Mouse (Mus musculus): ENCODE data around the gene Atad3a. TPM values are rescaled to one million over a fixed set of nuclear protein-coding genes. Genes with fewer than 3 reads are reported as not detected.

The Atad3a gene
- polyA plus RNA-seq, 1 experiment: 78.2 TPM

DNA sequence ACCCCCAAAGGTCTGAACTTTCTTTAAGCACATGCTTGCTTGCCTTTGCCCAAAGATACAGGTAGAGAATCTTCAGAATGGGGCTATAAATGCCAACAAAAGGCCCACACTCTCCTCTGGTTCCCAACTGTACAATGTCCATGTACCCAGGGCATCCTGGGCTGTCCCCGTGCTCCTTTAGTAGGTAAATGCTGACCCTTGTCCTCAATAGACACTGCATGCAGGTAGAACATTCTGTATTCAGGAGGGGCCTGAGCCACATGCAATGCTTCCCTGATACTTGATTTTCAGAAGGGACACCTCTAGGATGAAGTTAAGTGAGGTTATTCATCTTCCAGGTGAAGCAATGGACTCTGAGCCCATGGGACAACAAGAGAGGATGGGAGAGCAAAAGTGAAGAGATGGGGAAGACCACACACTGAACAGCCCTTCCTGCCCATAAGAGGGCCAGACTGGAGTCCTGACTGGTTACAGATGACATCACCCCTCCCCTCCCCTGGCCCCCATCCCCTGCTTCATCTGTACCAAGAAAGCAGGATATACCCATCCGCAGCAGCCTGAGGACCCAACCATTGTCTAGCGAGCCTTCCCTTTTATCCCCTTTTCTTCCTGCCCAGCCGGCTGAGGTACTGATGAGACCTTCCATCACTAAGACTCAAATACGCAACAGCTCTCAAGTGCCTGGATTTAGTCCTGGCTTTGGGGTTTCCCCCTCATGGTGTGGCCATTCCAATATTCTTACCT is 12.6 kb upstream of the Atad3a start:
- no peak overlapping the region for H3K27ac ChIP-seq (ENCODE audit: insufficient read depth, low read length)
- TF ChIP-seq EP300 (IDR thresholded peaks at IDR 0.05; ENCODE audit: insufficient read depth, low read depth, low read length) (no peak), CTCF (IDR thresholded peaks at IDR 0.05; ENCODE audit: low read depth, low read length) (no peak), POLR2A (IDR thresholded peaks at IDR 0.05; ENCODE audit: insufficient read depth, low read length) (no peak)
- H3K4me3 ChIP-seq (ENCODE audit: low read depth, low read length): no peak overlapping the region
- no peaks in the 10 kb centered on the region for H3K9me3 ChIP-seq (replicated peaks; ENCODE audit: control insufficient read depth, insufficient read depth, low read length, poor library complexity, severe bottlenecking)
- no peaks in the 10 kb centered on the region for H3K36me3 ChIP-seq (ENCODE audit: control insufficient read depth, insufficient read depth, low read length, poor library complexity, severe bottlenecking)
- peaks cover 7% of the 10 kb centered on the region for H3K4me1 ChIP-seq (ENCODE audit: control insufficient read depth, insufficient read depth, low read length)
- no peak overlapping the region for H3K9ac ChIP-seq (ENCODE audit: low read depth, poor library complexity, severe bottlenecking)
- no peaks in the 10 kb centered on the region for H3K27me3 ChIP-seq (ENCODE audit: control insufficient read depth, insufficient read depth, low read length, poor library complexity, severe bottlenecking)

DNA sequence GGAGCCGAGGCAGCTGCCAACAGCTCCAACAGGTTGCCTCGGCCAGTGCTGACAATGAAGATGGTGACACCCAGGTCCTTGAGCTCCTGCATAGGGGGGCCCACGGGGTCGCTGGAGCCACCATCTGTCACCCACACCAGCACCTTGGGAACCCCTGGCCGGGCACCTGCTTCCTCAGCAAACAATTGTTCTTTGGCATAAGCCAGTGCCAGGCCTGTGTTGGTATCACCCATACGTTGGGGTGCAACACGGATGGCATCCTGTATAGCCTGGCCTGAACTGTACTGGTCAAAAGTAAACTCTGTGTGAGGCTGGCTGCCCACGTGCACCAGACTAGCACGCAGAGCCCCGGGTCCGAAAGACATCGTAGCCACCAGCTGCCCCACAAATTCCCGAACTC is 11.9 kb upstream of the Atad3a start:
- no peaks in the 10 kb centered on the region for H3K27me3 ChIP-seq (ENCODE audit: control insufficient read depth, insufficient read depth, low read length, poor library complexity, severe bottlenecking)
- H3K27ac ChIP-seq (ENCODE audit: insufficient read depth, low read length): no peak overlapping the region
- H3K36me3 ChIP-seq (ENCODE audit: control insufficient read depth, insufficient read depth, low read length, poor library complexity, severe bottlenecking): no peaks in the 10 kb centered on the region
- H3K4me1 ChIP-seq (ENCODE audit: control insufficient read depth, insufficient read depth, low read length): peaks cover 7% of the 10 kb centered on the region
- H3K9ac ChIP-seq (ENCODE audit: low read depth, poor library complexity, severe bottlenecking): no peak overlapping the region
- no peak overlapping the region for H3K4me3 ChIP-seq (ENCODE audit: low read depth, low read length)
- TF ChIP-seq CTCF (IDR thresholded peaks at IDR 0.05; ENCODE audit: low read depth, low read length) (no peak), EP300 (IDR thresholded peaks at IDR 0.05; ENCODE audit: insufficient read depth, low read depth, low read length) (no peak), POLR2A (IDR thresholded peaks at IDR 0.05; ENCODE audit: insufficient read depth, low read length) (no peak)
- H3K9me3 ChIP-seq (replicated peaks; ENCODE audit: control insufficient read depth, insufficient read depth, low read length, poor library complexity, severe bottlenecking): no peaks in the 10 kb centered on the region

DNA sequence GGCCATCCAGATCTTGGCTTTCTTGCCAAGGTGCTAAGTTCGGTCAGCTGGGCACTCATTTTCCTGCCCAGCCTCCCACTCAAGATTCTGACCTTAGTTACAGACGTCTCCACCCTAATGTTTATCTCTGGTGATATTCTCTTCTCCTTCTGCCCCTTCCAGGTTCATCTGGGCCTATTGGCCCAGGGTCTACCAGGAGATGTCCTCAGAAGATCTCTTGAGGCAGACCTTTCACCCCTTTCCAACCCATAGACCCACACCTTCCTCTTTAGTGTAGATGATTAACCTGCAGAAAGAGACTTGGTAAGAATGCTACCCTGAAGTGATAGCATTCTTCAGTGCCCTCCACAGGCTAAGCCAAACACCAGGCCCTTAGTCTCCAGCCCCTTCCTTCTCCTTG is 10.8 kb upstream of the Atad3a start:
- H3K4me3 ChIP-seq (ENCODE audit: low read depth, low read length): no peak overlapping the region
- H3K27ac ChIP-seq (ENCODE audit: insufficient read depth, low read length): no peak overlapping the region
- H3K9ac ChIP-seq (ENCODE audit: low read depth, poor library complexity, severe bottlenecking): no peak overlapping the region
- H3K4me1 ChIP-seq (ENCODE audit: control insufficient read depth, insufficient read depth, low read length): peaks cover 4% of the 10 kb centered on the region
- no peaks in the 10 kb centered on the region for H3K9me3 ChIP-seq (replicated peaks; ENCODE audit: control insufficient read depth, insufficient read depth, low read length, poor library complexity, severe bottlenecking)
- TF ChIP-seq POLR2A (IDR thresholded peaks at IDR 0.05; ENCODE audit: insufficient read depth, low read length): no peak
- no peak for TF ChIP-seq CTCF (IDR thresholded peaks at IDR 0.05; ENCODE audit: low read depth, low read length)
- no peak for TF ChIP-seq EP300 (IDR thresholded peaks at IDR 0.05; ENCODE audit: insufficient read depth, low read depth, low read length)
- no peaks in the 10 kb centered on the region for H3K27me3 ChIP-seq (ENCODE audit: control insufficient read depth, insufficient read depth, low read length, poor library complexity, severe bottlenecking)
- H3K36me3 ChIP-seq (ENCODE audit: control insufficient read depth, insufficient read depth, low read length, poor library complexity, severe bottlenecking): no peaks in the 10 kb centered on the region

DNA sequence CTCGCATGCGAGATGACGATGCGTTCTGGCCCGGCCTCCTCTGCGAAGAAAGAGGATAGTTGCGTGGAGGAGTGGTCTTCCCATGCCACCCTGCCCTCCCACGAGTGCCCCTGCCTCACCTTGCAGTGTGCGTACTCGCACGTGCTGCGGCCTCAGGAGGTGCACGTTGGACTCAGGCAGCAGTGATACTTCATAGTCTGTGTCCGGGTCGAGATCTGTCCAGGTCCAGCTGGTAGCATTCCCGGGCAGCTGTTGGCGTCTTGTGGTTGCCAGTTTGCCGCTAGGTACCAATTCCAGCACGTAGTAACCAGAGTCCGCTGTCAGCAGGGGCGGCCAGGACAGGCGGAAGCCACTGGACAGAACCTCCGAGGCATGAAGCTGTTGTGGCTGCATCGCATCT is 9.7 kb upstream of the Atad3a start:
- H3K4me1 ChIP-seq (ENCODE audit: control insufficient read depth, insufficient read depth, low read length): no peaks in the 10 kb centered on the region
- H3K9me3 ChIP-seq (replicated peaks; ENCODE audit: control insufficient read depth, insufficient read depth, low read length, poor library complexity, severe bottlenecking): no peaks in the 10 kb centered on the region
- no peak for TF ChIP-seq EP300 (IDR thresholded peaks at IDR 0.05; ENCODE audit: insufficient read depth, low read depth, low read length)
- no peak for TF ChIP-seq CTCF (IDR thresholded peaks at IDR 0.05; ENCODE audit: low read depth, low read length)
- TF ChIP-seq POLR2A (IDR thresholded peaks at IDR 0.05; ENCODE audit: insufficient read depth, low read length): no peak
- peak overlapping the region; percentile 35 for H3K4me3 ChIP-seq (ENCODE audit: low read depth, low read length)
- H3K27ac ChIP-seq (ENCODE audit: insufficient read depth, low read length): no peak overlapping the region
- H3K9ac ChIP-seq (ENCODE audit: low read depth, poor library complexity, severe bottlenecking): peak overlapping the region; percentile 74
- no peaks in the 10 kb centered on the region for H3K36me3 ChIP-seq (ENCODE audit: control insufficient read depth, insufficient read depth, low read length, poor library complexity, severe bottlenecking)
- no peaks in the 10 kb centered on the region for H3K27me3 ChIP-seq (ENCODE audit: control insufficient read depth, insufficient read depth, low read length, poor library complexity, severe bottlenecking)

DNA sequence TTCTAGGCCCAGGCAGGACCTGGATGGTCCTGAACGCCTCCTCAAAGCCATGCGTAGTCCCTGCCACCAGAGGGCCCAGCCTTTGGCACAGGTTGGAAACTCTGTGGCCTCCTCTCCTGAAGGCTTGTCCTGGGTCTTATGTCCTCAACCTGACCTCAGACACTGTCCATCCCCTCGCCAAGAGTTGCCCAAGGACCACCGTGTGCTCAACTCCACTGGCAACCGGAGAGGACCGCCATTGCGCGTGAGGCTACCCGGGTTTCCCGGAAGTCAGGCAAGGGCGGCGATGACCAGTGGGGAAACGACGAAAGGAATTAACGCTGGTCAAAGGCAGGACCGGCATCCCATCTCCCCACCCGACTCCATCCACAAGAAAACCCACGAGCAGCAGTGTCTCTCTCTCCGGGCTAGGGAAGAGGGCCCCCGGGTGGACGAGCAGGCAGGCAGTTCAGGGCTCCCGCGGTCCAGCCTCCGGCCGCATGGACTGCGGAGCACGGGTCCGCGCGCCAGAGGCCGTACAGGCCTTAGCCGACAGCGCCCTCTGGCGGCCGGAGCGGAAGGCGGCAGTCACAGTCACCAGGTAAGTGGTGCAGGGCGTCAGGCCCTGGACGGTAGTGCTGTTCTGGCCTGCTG is 9.1 kb upstream of the Atad3a start:
- no peak overlapping the region for H3K27ac ChIP-seq (ENCODE audit: insufficient read depth, low read length)
- H3K27me3 ChIP-seq (ENCODE audit: control insufficient read depth, insufficient read depth, low read length, poor library complexity, severe bottlenecking): no peaks in the 10 kb centered on the region
- no peaks in the 10 kb centered on the region for H3K9me3 ChIP-seq (replicated peaks; ENCODE audit: control insufficient read depth, insufficient read depth, low read length, poor library complexity, severe bottlenecking)
- peak overlapping the region; percentile 74 for H3K9ac ChIP-seq (ENCODE audit: low read depth, poor library complexity, severe bottlenecking)
- TF ChIP-seq CTCF (IDR thresholded peaks at IDR 0.05; ENCODE audit: low read depth, low read length) (peak; percentile 96), POLR2A (IDR thresholded peaks at IDR 0.05; ENCODE audit: insufficient read depth, low read length) (no peak), EP300 (IDR thresholded peaks at IDR 0.05; ENCODE audit: insufficient read depth, low read depth, low read length) (no peak)
- H3K4me1 ChIP-seq (ENCODE audit: control insufficient read depth, insufficient read depth, low read length): no peaks in the 10 kb centered on the region
- no peaks in the 10 kb centered on the region for H3K36me3 ChIP-seq (ENCODE audit: control insufficient read depth, insufficient read depth, low read length, poor library complexity, severe bottlenecking)
- H3K4me3 ChIP-seq (ENCODE audit: low read depth, low read length): peak overlapping the region; percentile 72

DNA sequence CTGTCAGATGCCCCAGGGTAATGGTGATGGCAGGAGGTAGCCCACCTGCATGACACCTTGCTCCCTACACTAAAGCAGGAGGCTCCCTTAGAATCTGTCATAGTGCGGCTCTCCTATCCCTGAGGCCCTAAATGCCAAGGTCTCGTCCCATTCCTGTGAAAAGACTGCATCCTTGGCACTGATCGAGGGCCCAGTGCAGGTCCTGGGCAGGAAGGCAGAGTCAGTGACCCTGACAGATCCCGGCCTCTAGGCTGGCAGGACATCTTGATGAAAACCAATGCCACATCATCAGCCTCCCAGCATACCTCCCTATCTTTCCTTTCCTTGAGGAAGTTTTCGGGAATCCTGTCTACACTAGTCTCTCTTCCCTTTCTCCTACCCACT is 8.6 kb upstream of the Atad3a start:
- no peaks in the 10 kb centered on the region for H3K4me1 ChIP-seq (ENCODE audit: control insufficient read depth, insufficient read depth, low read length)
- no peak for TF ChIP-seq CTCF (IDR thresholded peaks at IDR 0.05; ENCODE audit: low read depth, low read length)
- TF ChIP-seq POLR2A (IDR thresholded peaks at IDR 0.05; ENCODE audit: insufficient read depth, low read length): no peak
- no peak for TF ChIP-seq EP300 (IDR thresholded peaks at IDR 0.05; ENCODE audit: insufficient read depth, low read depth, low read length)
- no peak overlapping the region for H3K27ac ChIP-seq (ENCODE audit: insufficient read depth, low read length)
- H3K9ac ChIP-seq (ENCODE audit: low read depth, poor library complexity, severe bottlenecking): peak overlapping the region; percentile 74
- peak overlapping the region; percentile 72; the same call in 1 of the 2 replicates for H3K4me3 ChIP-seq (ENCODE audit: low read depth, low read length)
- no peaks in the 10 kb centered on the region for H3K9me3 ChIP-seq (replicated peaks; ENCODE audit: control insufficient read depth, insufficient read depth, low read length, poor library complexity, severe bottlenecking)
- no peaks in the 10 kb centered on the region for H3K36me3 ChIP-seq (ENCODE audit: control insufficient read depth, insufficient read depth, low read length, poor library complexity, severe bottlenecking)
- no peaks in the 10 kb centered on the region for H3K27me3 ChIP-seq (ENCODE audit: control insufficient read depth, insufficient read depth, low read length, poor library complexity, severe bottlenecking)
